Mouse (Mus musculus) embryonic facial prominence, embryonic 12.5 days (tissue): ENCODE results near the gene Dlg5. TPM values are rescaled to one million over a fixed set of nuclear protein-coding genes. Genes with fewer than 3 reads are reported as not detected.

Experiments
- ATAC-seq: fragments of 200-750 bp; cut with Nextera tagmentation; 2 replicates; pipeline ENCODE4 v1.8.0; 2017; ENCODE audit not compliant: insufficient number of reproducible peaks, insufficient read depth, low FRiP score, low TSS enrichment
- H3K27ac ChIP-seq: fragments of 300-500 bp; sonication (generic); 2 replicates; pipeline ENCODE4 v1.5.1; 2016; ENCODE audit warnings: mild to moderate bottlenecking
- H3K27me3 ChIP-seq: fragments of 300-500 bp; sonication (generic); 2 replicates; pipeline ENCODE4 v1.6.1; 2016; ENCODE audit warnings: mild to moderate bottlenecking, moderate library complexity
- H3K36me3 ChIP-seq: fragments of 300-500 bp; sonication (generic); 2 replicates; pipeline ENCODE4 v1.6.1; 2016; ENCODE audit warnings: mild to moderate bottlenecking
- H3K4me1 ChIP-seq: fragments of 300-500 bp; sonication (generic); 2 replicates; pipeline ENCODE4 v1.6.1; 2016
- H3K4me2 ChIP-seq: fragments of 300-500 bp; sonication (generic); replicated peaks from 2 replicates; pipeline ENCODE4 v1.6.1; 2016; ENCODE audit warnings: mild to moderate bottlenecking, moderate library complexity
- H3K4me3 ChIP-seq: fragments of 300-500 bp; sonication (generic); 2 replicates; pipeline ENCODE4 v1.5.1; 2016; ENCODE audit warnings: mild to moderate bottlenecking
- H3K9ac ChIP-seq: fragments of 300-500 bp; sonication (generic); 2 replicates; pipeline ENCODE4 v1.6.1; 2016; ENCODE audit warnings: mild to moderate bottlenecking, moderate library complexity
- H3K9me3 ChIP-seq: fragments of 300-500 bp; sonication (generic); 2 replicates; pipeline ENCODE4 v1.6.1; 2016; ENCODE audit warnings: mild to moderate bottlenecking, moderate library complexity
- WGBS: fragments of 180-500 bp; shearing (Covaris S2); methylation state at CpG from one replicate; pipeline ENCODE4 v1.1.7; 2016; 5-methylcytosine and 5-hydroxymethylcytosine counted together
- microRNA-seq: library from miRNA; unstranded; fragments of <30 nt; microRNA quantifications from one replicate; pipeline ENCODE4, GENCODE M21; 2017
- polyA plus RNA-seq: library from polyadenylated mRNA; unstranded; fragments of >200 nt; fragmentation: Nextera tagmentation; extraction: Ambion mirVana; gene quantifications from 2 replicates; pipeline ENCODE4 v1.2.1, GENCODE M21; 2016

Gene Dlg5
- polyA plus RNA-seq, 1 experiment from 2014 or later = 28.9 TPM

DNA sequence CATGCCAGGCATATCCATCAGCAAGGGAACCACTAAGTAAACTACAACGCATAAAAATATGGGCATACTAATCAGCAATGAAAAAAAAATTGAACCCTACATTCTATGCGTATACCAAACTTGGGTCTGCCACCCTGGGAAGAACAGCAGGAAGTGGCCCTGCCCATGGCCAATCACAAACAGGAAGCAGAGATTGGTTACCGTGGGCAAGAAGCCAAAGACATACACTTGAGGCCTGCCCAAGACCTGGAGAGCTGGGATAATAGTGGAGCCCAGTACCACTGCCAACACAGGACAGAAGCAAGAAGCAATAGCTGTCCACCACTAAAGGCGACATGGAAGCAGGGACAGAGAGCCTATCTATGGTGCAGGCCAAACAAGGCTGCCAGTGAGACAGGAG, 146.9 kb downstream of the Dlg5 start:
- Histone ChIP-seq H3K4me2 (no peak overlapping the region), H3K36me3 (no peaks in the 10 kb centered on the region), H3K4me1 (no peaks in the 10 kb centered on the region), H3K27ac (no peak overlapping the region), H3K4me3 (no peak overlapping the region), H3K27me3 (no peaks in the 10 kb centered on the region), H3K9me3 (no peaks in the 10 kb centered on the region), H3K9ac (no peak overlapping the region)
- no peak for ATAC-seq
- 74% methylated on average over 4 of the region's 4 CpGs for WGBS

DNA sequence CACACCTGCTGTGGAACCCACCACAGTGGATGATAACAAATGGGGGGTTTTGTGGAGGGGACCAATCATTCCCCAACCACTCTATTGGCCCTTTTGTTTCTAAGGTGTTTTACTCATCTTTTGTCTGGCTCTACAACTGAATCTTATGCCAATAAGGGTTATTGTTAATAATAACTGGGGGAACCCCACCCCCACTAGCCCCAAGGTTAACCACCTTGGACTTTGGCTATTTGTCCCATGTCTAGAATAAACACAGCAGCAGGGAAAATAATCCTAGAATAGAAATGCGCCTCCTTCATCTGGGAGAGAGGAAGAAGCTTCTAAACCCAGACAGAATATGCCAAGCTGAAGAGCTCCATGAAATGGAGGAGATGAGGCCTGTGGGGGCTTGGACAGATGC, 151.1 kb downstream of the Dlg5 start:
- Histone ChIP-seq H3K4me2 (no peak overlapping the region), H3K36me3 (no peaks in the 10 kb centered on the region), H3K9me3 (no peaks in the 10 kb centered on the region), H3K4me1 (no peaks in the 10 kb centered on the region), H3K9ac (no peak overlapping the region), H3K4me3 (no peak overlapping the region), H3K27me3 (no peaks in the 10 kb centered on the region), H3K27ac (no peak overlapping the region)
- WGBS = 94% methylated on average over 1 of the region's 1 CpGs
- no peak for ATAC-seq

DNA sequence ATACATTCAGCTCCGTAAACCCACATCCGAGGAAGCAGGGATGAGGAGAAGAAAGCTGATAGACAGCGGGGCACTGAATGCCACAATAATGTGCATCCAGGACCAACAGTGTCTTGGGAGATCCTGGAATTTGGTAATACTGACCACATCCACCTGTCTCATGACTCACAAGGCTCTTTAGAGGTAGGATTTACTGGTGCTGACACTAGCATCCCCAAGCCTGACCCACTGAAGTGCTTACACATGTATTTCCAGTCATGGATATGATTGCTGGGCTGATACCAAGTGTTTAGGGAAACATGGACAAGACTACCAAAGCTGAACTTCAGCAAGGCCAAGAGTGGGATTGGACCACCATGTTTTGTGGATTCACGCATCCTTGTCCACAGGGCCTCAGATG, 152.5 kb downstream of the Dlg5 start:
- no peak overlapping the region for H3K27ac ChIP-seq
- 94% methylated on average over 4 of the region's 4 CpGs for WGBS

DNA sequence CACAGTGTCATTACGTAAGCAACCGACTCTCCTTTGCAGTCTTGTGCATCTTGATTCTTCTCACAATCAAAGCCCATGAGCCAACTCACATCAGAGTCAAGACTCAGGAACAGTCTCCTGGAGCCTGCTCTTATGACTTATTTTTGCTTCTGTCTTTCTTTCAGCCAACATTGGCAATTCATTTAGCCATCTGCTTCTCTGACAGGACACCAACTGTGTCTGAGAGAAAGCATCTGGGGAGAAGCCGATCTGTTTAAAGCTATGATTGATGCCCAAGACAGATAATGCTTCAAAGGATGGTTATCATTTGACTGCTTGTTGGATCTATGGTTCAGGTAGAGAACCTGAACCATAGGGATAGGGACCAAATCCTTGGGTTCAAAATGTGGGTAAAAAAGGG, 153.3 kb downstream of the Dlg5 start:
- no peak overlapping the region for H3K27ac ChIP-seq
- H3K4me3 ChIP-seq = no peak overlapping the region
- no peaks in the 10 kb centered on the region for H3K36me3 ChIP-seq
- H3K4me2 ChIP-seq = no peak overlapping the region
- no peaks in the 10 kb centered on the region for H3K9me3 ChIP-seq
- WGBS = 93% methylated on average over 3 of the region's 3 CpGs
- no peaks in the 10 kb centered on the region for H3K4me1 ChIP-seq
- H3K27me3 ChIP-seq = no peaks in the 10 kb centered on the region
- no peak for ATAC-seq
- no peak overlapping the region for H3K9ac ChIP-seq

More for the DNA sequence above, 152.5 kb downstream of the Dlg5 start:
- Histone ChIP-seq H3K9me3 (no peaks in the 10 kb centered on the region), H3K4me2 (no peak overlapping the region), H3K4me1 (no peaks in the 10 kb centered on the region), H3K4me3 (no peak overlapping the region), H3K36me3 (no peaks in the 10 kb centered on the region), H3K27me3 (no peaks in the 10 kb centered on the region), H3K9ac (no peak overlapping the region)
- no peak for ATAC-seq

DNA sequence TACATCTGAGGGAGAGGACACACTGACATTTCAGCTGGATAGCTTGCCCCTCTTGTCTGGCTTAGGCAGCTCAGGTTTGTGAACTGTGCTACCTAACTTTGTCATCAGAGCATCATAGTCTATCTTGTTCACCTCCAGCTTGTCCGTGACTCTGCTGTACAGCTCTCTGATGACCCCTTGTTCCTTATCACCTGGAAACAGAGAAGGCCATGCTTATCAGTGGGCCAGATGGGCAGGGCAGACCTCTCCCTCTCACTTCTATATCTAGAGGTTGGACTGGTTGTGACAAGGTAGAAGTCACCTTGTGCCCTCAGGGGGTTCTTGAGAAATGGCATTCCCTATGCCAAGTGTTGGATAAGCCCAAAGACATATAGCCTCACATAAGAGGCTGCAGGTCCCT, 154.9 kb downstream of the Dlg5 start:
- WGBS = 91% methylated on average over 1 of the region's 1 CpGs
- Histone ChIP-seq H3K27me3 (no peaks in the 10 kb centered on the region), H3K4me2 (no peak overlapping the region), H3K36me3 (no peaks in the 10 kb centered on the region), H3K9me3 (no peaks in the 10 kb centered on the region), H3K9ac (no peak overlapping the region), H3K27ac (no peak overlapping the region), H3K4me1 (no peaks in the 10 kb centered on the region), H3K4me3 (no peak overlapping the region)
- ATAC-seq = no peak

DNA sequence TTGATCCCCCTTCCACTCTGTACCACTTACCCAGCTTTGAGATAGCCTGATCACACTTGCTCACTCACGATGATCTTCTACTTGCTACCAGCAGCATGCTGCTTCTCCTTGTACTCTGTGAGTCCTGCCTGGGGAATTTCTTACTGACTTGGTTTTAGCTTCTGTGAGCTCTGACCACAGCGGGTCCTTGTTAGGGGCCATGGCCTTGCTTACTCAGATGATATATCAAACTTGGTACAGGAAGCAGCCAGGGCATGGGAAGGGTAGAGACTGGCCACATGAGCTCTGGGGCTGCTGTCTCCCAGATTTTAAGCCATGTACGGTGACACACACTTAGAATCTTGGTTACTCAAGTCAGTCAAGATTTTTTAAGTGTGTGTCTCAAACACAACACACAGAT, 156.5 kb downstream of the Dlg5 start:
- WGBS = 87% methylated on average over 3 of the region's 3 CpGs
- H3K4me1 ChIP-seq = no peaks in the 10 kb centered on the region

DNA sequence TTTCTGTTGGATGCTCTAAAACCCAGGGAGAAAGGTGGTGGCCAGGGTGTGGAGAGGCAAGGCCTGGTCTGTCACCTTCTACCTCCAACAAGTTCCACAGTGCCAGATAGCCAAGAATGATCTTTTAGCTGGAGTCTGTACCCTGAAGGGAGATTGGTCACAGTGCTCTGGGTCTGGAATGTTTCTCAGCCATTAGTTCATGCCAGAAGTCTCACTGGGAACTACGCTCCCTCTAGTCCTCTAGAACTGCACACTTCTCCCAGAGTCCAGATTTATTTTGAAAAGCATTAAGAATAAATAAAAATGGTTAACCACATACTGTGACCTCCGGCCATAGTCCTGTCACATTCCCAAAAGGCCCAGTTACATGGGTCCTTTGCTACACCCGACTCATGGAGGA, 158.3 kb downstream of the Dlg5 start:
- Histone ChIP-seq H3K9ac (no peak overlapping the region), H3K4me2 (no peak overlapping the region), H3K4me1 (no peaks in the 10 kb centered on the region), H3K4me3 (no peak overlapping the region), H3K27me3 (no peaks in the 10 kb centered on the region), H3K36me3 (no peaks in the 10 kb centered on the region), H3K9me3 (no peaks in the 10 kb centered on the region), H3K27ac (no peak overlapping the region)
- WGBS = 91% methylated on average over 3 of the region's 3 CpGs
- ATAC-seq = no peak

More for the DNA sequence above, 156.5 kb downstream of the Dlg5 start:
- Histone ChIP-seq H3K27ac (no peak overlapping the region), H3K9ac (no peak overlapping the region), H3K9me3 (no peaks in the 10 kb centered on the region), H3K36me3 (no peaks in the 10 kb centered on the region), H3K27me3 (no peaks in the 10 kb centered on the region), H3K4me2 (no peak overlapping the region), H3K4me3 (no peak overlapping the region)
- ATAC-seq = no peak

DNA sequence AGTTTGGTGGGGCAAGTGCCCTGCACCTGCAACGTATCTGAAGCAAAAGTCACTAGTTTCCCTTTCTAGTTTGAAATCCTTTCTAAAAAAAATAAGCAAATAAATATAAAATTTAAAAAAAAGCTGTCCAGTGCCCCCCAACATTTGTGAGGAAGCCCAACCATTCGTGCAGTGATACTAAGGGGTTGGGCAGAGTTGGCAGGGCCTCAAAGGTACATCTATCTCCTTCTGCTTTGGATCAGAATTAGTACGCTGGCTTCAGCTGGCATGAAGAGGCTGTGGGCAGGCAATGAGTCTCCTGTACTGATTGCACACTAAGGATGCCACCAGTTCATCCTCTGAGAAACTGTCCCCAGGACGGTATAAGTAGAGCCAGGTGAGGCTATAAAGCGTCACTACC, 159.2 kb downstream of the Dlg5 start:
- Histone ChIP-seq H3K4me3 (no peak overlapping the region), H3K27ac (no peak overlapping the region), H3K27me3 (no peaks in the 10 kb centered on the region), H3K4me1 (0 out of 2 replicates have a peak, but pooled peaks cover 2% of the 10 kb centered on the region), H3K9ac (no peak overlapping the region), H3K4me2 (no peak overlapping the region), H3K36me3 (no peaks in the 10 kb centered on the region), H3K9me3 (no peaks in the 10 kb centered on the region)
- ATAC-seq = no peak
- 70% methylated on average over 5 of the region's 5 CpGs for WGBS

Small RNAs within 50 kb of the gene (microRNA-seq; reads per million reads assigned to microRNA genes)
- not detected for gene Mir7210

Other genes starting within 250 kb of the Dlg5 start
- 1.3 and 2.2 TPM in 2 replicates for gene Kcnma1, start 231.4 kb downstream of the Dlg5 start, polyA plus RNA-seq
- gene E330034G19Rik, start 47.3 kb upstream of the Dlg5 start, polyA plus RNA-seq = not detected in 2 replicates
- gene Polr3a, start 241.1 kb upstream of the Dlg5 start, polyA plus RNA-seq = 22.2 and 24.9 TPM in 2 replicates
- gene Rps24, start 241.2 kb upstream of the Dlg5 start, polyA plus RNA-seq = 1,139 and 1,150 TPM in 2 replicates